Mouse (Mus musculus) kidney, adult 2 months (tissue): ENCODE results near the gene Fnip1.

ENCODE experiments used
- CTCF ChIP-seq: fragments of 200-500 bp; conservative IDR thresholded peaks from 2 replicates; pipeline ENCODE4 v1.5.1; 2011; ENCODE audit warnings: low read depth, mild to moderate bottlenecking, control low read depth, low read length, moderate library complexity, mixed read lengths; ENCODE audit not compliant: insufficient read depth, insufficient read length
- POLR2A ChIP-seq: fragments of 200-500 bp; IDR thresholded peaks from one replicate; pipeline ENCODE4 v1.6.1; 2011; ENCODE audit warnings: low read depth, low read length, control low read depth

GRCm38 (mm10) chr11:54539486-54539885 lies 101.5 kb downstream of the Fnip1 start:
- TF ChIP-seq CTCF: no peak
- no peak for TF ChIP-seq POLR2A
